Mouse (Mus musculus) neutrophil, adult 65 days (primary cell): ENCODE measurements around the gene Sypl2. TPM values are rescaled to one million over a fixed set of nuclear protein-coding genes. Genes with fewer than 3 reads are reported as not detected.

Experiments
- total RNA-seq: library from RNA; stranded (reverse); gene quantifications from 2 replicates; pipeline ENCODE4 v1.2.4, GENCODE M21; 2023

The Sypl2 gene
- not detected in 2 replicates for total RNA-seq

DNA sequence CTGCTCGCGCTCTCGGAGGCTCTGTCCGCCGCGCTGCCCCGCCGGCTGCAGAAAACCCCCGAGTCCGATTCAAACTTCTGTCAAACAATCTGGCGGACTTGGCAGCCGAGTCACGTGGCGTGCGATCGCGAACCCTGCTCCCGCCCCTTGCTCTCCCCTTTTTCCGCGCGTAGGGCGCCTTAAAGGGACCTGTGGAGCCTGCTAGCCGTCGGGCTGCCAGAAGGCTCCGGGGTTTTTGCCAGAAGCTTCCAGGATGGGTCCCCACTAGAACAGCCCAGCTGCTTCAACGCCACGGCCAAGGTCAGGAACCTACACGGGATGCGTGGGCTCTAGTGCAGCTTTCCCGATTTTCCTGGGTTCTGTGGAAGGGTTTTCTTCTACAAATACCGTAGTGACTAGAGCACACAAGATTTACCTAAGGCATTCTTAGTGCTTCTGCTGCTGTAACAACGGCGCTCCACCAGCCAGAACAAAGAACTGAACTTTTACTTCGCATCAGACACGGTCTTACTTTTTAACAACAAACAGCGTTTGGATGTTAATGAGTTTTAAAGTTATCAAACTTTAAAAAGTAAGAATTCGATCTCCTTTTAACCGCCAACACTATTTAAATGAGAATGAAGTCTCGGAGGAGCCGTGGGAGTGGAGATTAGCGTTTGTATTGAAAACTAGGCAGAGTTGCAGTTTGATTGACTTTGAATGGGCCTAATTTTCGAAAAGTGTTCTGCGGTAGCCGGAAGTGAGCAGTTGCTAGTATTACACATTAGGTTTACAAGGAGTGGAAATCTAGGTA, at the start of gene Sypl2:
Gene Sypl2 (minus strand): TSS at position 91 of the 793 bp plus-strand sequence.

DNA sequence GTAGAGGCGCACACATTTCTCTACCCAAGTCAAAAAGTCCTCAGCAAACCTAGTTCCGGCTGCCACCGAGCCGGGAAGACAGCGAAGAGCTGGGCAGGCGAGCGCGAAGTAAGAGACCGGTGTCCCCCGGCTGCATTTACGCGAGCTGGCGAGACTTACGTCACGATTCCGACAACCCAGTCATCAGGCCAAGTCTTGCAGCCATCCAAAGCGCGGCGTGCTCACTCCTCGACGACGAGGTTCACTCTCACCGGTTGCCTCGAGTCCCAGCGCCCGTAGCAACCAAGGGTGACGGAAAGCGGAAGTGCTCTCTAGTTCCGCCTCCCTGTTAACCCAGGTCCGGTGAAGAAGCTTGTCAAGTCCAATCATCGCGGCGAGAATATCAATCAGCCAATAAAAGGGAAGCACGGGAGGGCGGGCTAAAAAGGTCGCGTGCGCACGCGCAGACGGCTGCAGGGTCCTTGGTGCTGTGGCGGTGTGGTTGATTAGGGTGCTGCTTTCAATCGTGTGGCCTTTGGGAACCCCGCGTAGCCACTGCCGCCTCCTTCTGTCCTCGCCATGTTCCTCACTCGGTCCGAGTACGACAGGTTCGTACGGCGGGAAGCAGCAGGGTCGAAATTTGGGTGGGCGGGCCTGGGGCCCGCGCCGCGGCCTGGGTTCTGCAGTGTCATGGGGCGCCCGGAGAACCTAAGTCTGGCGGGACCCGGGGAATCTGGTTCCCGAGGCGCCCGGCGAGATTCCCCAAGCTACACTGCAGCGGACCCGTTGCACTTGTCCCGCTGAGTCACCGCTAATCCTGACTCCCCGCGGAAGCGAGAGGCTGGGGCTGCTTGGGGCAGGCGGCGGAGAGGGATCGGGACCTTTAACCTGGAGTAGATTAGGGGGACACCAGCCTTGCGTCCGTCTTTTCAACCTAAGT, 30.5 kb upstream of the Sypl2 start, which contains the start of gene Psma5:
Gene Psma5 (plus strand): TSS at position 208 of the 919 bp plus-strand sequence.

DNA sequence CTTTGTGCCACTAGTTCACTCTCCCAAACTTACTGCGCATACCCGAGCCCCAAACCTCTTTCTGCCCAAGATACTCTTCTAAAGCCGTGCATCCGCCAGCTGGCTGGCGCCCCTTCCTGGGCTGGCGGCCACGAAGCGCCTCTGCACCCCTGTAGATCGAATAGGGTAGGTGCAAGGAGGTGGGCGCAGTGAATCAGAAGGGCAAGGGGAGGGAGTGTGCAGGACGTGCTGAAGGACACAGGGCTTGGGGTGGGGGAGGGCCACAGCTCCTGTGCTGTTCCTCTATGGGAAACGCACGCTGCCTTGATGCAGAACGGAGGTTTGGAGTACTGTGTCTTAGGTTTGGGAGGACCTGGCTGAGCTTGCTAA, 15.7 kb downstream of the Sypl2 start, which contains the start of gene Atxn7l2:
Gene Atxn7l2 (minus strand): TSS at position 164 of the 369 bp plus-strand sequence.

DNA sequence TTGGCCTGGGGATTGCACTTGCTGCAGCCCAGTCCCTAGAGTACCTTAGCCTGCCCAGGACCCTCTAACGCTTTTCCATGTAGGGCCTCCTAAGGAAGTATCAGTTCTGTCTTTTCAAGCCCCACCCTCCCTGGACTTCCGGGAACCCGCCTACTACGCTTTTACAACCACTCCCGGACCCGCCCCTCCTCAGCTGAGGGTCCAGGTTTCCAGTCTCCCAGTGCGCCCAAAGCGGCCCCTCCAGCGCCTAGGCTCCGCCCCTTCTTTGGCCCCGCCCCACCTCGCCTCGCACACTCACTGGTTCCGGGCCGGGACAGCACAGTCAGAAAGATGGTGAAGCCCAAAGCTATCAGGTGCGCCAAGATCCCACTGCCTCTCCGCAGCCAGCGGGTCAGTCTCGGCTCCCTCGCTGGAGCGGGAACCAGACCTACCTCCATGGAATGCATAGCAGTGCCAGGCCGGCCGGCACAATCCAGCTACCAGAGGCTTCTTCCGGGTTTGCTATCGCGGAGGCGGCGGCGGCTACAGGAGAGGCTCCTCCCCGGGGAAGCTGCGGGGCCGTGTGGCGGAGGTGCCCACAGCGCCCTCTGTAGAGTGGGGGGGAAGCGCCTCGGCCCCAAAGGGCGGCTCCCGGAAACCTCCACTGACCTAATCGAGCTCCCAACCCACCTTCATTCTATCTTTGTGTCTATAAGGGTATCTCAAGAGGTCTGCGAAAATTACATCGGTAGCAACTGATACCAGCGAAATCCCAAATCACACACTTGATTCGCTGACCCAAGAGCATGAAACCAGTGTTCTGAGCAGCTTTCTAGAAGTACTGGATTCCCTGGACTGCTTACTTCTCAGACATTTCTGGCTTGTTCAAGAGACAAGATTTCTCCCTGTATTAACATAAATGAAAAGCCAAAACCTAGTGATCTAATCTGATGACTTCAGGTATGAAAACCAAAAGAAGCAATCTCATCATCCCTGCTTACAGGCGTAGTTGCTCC, 25.8 kb downstream of the Sypl2 start, which contains the start of gene Cyb561d1:
Gene Cyb561d1 (minus strand): TSS at position 884 of the 995 bp plus-strand sequence.

DNA sequence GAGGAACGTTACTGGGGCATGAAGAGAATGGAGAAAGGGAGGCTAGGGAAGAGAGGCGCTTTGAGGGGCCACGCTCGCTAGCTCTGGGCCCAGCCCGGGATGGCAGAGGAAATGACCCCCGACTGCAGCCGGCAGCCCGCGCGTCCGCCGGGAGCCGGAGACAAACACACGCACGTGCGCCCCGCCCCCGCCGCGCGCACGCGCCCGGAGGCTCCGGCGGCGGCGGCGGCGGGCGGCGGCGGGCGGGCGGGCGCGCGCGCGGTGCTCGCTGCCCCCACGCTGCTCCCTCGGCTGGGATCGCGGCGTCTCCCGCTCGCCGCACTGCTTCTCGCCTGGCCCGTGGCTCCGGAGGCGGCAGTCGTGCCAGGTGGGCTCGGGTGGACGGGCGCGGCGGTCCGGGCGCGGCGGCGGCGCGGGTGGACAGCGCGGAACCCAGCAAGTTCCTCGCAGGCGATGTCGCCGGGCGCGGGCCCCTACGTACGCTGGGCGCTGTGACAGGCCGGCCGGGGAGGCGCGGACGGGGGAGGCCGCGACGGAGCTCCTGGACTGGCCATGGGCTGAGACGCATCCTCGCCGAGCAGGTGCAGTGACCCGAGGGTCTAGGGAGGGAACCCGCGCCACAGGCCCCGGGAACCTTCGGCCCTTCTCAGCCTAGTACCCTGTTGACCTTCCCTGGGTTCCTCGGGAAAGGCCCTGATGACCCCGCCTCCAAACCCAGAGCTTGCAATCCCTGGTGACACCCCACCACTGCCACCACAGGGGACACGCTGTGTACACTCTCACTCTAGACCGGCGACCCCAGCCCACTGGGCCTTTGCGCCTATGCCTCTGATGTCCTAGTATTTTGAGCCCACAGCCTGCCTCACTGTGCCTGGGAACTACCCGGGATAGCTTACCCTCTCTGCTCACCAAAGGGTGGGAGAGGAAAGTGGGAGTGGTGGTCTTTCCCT, 40.1 kb downstream of the Sypl2 start, which contains the start of gene Amigo1:
Gene Amigo1 (plus strand): TSS at position 238 of the 950 bp plus-strand sequence.

Other genes starting within 250 kb of the Sypl2 start
- gene Gstm2, start 240.2 kb downstream of the Sypl2 start, total RNA-seq, result not detected in 2 replicates
- 84.1 TPM in 2 replicates for gene Gstm1, start 208.7 kb downstream of the Sypl2 start, total RNA-seq
- 5.0 and 5.9 TPM in 2 replicates for gene Gstm4, start 181.8 kb downstream of the Sypl2 start, total RNA-seq
- gene Ampd2, start 140.0 kb downstream of the Sypl2 start, total RNA-seq, result 66.8 and 71.1 TPM in 2 replicates
- not detected in 2 replicates for gene Gnat2, start 133.9 kb downstream of the Sypl2 start, total RNA-seq
- 113 and 120 TPM in 2 replicates for gene Gnai3, start 80.5 kb downstream of the Sypl2 start, total RNA-seq
- not detected in 2 replicates for gene Gpr61, start 71.8 kb downstream of the Sypl2 start, total RNA-seq
- 0.50 and 0.69 TPM in 2 replicates for gene Amigo1, start 40.3 kb downstream of the Sypl2 start, total RNA-seq
- 39.0 and 42.1 TPM in 2 replicates for gene Cyb561d1, start 25.4 kb downstream of the Sypl2 start, total RNA-seq
- gene Atxn7l2, start 15.7 kb downstream of the Sypl2 start, total RNA-seq, result 10.2 and 11.0 TPM in 2 replicates
- 21.8 and 27.1 TPM in 2 replicates for gene Psma5, start 30.3 kb upstream of the Sypl2 start, total RNA-seq
- gene Sort1, start 57.4 kb upstream of the Sypl2 start, total RNA-seq, result 139 and 173 TPM in 2 replicates
- gene Mybphl, start 138.3 kb upstream of the Sypl2 start, total RNA-seq, result 0.32 TPM in 1 of 2 replicates, not detected in the other
- 6.2 TPM in 2 replicates for gene Psrc1, start 157.2 kb upstream of the Sypl2 start, total RNA-seq
- gene Celsr2, start 188.9 kb upstream of the Sypl2 start, total RNA-seq, result 0.60 and 0.68 TPM in 2 replicates
- gene Sars, start 218.6 kb upstream of the Sypl2 start, total RNA-seq, result 41.8 and 57.4 TPM in 2 replicates